Mouse (Mus musculus) kidney, adult 18-20 months (tissue): ENCODE results near the gene P2rx5.

Experiments
- DNase-seq: peaks from one replicate; pipeline ENCODE4 v3.0.0; 2021

P2rx5 gene

DNA sequence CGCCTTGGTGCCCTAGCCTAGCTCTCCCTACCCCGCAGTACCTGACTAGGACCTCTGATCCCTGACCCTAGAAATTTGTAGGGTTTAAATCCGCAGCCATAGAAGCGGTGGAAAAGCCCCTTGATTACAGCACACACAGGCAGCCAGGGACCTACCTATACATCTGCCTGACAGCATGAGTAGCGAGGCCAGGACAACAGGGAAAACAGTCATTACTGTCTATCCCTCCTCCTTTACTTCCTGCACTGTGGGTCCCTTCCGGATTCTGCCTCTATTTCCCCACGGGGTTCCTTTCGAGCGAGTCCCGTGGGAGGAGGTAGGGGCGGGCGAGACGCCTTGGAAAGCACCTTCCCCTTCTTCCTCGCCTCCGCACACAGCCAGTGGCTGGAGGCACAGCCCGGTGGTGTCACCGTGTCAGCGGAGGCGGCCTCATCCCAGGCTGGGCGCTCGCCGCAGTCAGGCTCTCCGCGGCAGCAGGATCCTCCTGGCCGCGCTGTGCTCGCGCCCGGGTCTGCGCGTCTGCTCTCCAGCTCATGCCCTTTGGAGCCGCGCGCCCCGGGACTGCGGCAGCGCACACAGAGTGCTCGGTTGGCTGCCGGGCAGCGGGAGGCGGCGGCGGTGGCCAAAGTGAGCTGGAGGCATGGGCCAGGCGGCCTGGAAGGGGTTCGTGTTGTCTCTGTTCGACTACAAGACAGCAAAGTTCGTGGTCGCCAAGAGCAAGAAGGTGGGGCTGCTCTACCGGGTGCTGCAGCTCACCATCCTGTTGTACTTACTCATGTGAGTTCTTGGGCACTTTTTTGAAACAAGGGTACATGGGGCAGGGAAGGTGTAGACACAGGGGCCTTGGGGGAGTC is at the start of gene P2rx5:
TSS of gene P2rx5 (plus strand) at position 465 of the 854 bp plus-strand sequence.
- peak; percentile 74 for DNase-seq

DNA sequence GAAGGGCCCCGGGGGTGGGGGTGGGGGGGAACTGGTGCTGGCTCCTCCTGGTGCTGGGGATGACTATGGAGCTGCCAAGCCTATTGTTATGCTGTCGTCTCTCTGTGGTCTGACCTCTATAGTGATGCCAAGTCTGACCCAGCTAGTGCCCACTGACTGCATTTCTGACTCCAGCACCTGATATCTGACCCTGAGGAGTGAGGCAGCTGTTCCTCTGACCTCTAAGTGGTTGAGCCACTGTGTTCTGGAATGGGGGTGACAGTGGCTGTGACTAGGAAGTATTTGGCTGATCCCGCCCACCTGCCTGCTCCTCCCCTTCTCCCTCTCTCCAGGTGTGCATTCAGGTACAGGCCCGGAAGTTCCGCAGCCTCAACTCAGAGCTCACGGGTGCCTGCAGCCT is 48.8 kb upstream of the P2rx5 start:
- no peak for DNase-seq

DNA sequence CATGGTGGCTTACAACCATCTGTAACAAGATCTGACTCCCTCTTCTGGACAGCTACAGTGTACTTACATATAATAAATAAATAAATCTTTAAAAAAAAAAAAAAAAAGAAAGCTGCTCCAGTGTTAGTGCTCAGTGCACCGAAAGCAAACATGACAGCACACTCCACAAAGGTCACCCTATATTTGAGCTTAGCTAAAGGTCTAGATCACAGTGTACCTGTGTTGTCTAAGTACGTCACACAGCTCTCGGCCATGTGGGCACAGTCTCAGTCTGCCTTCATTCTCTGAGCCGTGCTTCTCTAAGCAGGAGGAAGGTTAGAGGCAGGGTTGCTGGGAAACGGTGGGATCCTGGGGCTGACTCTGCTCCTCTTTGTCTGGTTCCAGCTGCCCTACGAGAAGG is 33.7 kb upstream of the P2rx5 start:
- DNase-seq, result no peak

DNA sequence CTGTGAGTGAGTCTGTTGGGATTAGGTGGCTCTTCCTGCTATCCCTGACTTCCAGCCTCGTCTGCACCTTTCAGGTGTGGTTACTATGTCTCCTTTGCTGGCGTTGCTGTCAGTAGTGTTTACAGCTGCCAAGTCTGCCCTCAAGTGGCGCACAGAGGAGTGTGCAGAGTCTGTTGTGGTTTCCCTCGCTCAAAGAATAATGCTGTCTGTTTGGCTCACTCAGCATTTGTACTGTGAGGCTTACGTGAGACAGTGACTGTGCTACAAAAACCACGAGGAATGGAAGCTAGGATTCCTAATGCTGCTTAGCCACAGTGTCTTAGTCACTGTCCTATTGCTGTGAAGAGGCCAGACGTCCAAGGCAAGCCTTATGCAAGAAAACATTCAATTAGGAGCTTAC is 29.2 kb upstream of the P2rx5 start:
- DNase-seq, result peak; percentile 48

DNA sequence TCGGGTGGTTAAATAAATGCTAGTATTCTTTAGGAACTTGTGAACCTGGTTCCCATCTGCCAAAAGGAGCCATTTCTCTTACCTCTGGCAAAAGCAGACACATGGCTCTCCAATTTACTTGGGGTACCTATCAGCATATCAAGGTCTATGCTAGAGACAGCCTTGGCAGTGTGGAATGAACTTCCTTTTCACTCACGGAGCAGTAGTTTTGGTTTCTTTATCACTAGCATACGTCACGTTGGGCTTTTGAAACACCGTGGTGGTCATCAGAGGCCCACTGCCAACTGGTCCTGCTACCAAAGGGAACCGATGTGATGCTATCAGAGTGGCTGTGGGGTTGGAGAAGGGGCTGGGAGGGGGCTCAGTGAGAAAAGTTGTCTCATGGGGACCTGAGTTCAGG is 27.2 kb upstream of the P2rx5 start:
- no peak for DNase-seq

DNA sequence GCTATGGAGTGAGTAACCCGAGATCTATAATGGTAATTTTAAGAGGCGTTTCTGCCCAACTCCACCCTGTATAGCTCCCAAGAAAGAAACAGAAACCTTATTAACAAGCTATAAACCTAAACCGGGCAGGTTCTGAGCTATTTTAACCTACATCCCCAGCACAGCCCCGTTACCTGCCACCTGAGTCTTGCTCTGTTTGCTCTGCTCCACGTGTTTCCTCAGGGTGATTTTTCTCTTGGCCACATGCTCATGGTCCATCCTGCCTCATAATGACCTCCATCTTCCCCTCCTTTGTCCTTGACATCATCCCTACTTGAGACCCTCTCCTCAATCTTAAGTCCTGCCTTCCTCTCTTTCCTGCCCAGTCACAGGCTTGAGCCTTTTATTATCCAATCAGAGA is 26.0 kb upstream of the P2rx5 start:
- no peak for DNase-seq

DNA sequence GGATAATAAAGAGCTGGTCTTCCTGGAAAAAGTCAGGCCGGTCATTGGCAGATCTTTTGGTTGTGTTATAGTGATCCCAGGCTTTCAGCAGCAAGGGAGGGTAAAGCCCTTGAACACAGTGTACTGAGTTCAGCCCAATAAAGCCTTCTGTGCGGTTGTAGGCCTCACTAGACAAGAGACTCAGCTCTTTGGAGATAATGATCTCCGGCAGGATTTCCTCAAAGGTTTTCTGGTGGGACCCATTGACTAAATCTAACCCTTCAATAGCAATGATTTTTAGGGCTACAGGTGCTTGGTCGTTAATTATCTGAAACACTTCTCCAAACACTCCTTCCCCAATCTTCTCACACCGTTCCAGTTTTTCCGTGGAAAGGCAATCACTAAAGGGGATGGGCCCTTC is 23.6 kb upstream of the P2rx5 start:
- DNase-seq, result no peak

DNA sequence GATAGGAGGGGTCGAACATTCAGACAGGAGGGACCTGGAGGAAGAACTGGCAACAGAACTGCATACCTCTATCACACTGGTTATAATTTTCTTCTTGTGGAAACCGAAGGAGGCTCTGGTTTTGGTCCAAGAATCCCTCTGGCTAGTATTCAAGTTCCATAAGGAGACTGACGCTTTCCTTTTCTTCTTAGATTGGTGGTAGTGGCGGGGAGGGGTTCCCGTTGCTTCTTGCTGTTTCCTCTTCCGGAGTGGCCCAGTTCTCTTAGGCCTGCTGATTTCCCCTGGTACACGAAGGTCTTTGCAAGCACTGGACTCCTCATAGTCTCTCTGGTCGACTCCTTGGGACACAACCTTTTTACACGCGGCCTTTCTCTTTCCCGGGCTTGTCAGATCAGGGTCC is 23.1 kb upstream of the P2rx5 start:
- no peak for DNase-seq

DNA sequence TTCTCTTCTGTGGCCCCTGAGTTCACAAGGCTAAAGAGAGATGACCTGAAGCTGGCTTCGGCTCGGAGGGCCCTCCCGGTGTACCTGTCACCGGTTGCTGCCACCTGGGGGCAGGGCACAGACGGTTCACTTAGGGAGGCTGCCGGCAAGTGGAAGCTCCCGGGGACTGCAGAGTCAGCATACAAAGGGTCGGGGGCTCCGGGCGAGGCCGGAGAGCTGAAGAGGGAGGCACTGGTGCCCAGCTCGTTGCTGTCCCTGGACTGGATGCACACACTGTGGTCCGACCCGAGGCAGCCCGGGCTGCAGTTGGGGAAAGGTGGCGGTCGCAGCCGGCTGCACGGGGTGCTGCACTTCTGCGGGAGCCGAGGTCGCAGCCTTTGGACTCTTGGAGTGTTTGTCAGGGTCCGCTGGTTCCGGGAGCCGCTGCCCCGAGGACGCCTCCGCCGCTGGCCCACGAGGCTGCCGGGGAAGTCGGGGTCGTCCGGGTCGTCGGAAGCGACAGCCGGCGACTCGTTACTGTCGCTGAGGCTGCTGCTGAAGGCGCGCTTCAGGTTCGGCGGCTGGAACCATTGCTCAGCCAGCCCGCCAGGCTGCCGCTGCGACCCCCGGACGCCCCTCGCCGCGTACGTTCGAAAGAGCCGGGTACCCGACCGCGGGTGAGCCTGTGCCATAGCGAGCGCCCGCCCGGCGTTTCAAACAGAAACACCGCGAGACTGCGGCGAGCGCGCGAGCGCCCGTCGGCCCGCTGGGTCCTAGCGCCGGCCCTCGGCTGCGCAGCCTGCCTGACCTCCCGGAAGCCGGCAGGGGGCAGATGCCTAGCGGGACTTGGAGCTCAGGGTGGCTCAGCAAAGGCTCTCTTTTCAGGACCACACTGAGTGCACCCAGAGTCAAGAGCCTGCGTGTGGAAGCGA is 22.4 kb upstream of the P2rx5 start, which contains the start of gene Haspin:
TSS of gene Haspin (minus strand) at position 704 of the 911 bp plus-strand sequence.
- peak; percentile 93 for DNase-seq

DNA sequence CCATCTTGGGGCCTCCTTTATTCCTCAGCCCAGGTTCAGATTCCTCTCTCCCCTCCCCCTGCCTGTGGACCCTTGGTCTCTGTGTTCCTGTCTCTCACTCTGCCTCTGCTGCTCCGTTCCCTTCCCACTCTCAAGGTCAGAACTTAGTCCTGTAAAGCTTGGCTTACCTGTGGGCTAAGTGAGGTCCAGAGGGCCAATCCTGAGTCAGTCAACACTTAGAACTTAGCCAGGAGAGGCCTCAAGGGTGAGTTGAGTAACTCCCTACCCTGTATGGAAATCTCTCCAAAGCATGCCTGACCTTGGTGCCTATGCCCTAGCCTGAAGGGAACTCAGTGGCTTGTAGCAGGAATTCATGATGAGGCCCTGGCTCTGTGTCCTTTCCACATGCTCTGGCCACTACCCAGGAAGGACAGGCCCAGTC is 15.9 kb upstream of the P2rx5 start:
- peak; percentile 52 for DNase-seq

DNA sequence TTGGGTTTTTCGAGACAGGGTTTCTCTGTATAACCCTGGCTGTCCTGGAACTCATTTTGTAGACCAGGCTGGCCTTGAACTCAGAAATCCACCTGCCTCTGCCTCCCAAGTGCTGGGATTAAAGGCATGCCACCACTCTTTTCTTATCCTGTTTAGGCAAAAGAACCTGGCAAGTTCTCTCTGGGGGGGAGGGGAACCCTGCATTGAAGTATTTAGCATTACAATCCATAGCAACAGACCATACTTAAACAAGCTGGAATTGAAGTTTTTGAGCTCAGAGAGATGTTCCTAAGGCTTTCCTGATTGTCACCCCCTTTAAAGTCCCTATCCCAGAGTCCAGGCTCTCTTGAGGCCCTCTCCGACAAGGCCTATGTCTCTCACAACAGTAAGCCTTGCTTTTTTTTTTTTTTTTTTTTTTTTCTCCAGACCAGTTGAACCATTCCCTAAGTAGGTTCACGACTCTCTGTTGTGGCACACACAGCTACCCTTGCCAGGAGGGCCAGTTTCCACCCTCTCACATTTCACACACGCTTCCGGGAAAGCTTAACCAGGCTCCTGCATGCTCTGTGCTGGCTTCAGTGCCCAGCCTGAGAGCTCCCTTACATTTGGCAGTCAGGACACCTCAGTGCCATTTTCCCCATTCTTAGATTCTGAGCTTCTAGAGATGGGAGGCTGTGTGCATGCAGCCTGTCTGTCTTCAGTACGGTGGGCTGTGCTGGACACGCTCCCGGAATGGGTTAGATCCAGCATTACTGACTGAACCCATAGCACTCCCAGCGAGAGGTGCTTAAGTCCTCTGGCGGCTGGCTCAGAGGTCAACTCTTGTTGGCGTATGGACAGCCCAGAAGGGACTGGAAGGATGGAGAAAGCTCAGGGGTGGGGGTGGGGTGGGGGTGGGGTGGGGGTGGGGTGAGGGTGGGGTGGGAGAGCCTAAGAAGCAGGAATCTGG is 13.9 kb upstream of the P2rx5 start:
- DNase-seq, result peak; percentile 49

DNA sequence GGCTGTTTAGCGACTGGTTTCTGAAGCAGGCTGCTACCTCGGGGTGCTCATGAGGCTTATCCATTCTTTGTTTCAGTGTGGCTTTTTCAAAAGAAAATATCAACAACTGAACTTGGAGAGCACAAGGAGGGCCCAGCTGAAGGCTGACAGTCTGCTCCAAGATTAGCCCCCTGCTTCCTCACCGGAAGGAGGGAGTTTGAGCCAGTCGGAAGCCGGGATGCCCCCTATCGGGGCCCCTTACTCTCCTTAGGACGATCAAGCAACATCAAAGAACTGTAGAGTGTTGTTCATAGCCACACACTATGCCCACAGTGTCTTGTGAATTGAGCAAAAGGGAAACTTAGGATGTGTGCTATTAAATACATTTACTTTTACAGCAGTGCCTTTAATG is 13.3 kb upstream of the P2rx5 start:
- DNase-seq, result no peak

DNA sequence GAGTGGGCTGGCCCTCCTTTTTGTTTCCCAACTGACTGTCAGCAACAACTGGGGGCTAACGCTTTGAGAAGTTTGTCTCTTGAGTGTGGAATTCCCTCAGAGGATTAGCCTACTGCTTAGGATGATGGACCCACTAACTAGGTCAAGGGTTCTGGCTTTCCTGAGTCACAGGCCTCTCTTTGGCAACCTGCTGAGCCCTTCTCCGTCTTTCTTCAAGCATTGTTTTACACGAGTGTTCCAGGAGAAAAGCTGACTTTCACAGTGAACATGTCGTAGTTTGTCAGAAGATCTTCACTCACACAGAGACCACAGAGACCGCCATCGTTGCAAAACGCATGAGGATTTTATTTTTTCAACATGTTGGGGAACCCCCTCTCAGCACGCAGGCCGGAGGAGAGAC is 12.0 kb upstream of the P2rx5 start:
- DNase-seq, result no peak

DNA sequence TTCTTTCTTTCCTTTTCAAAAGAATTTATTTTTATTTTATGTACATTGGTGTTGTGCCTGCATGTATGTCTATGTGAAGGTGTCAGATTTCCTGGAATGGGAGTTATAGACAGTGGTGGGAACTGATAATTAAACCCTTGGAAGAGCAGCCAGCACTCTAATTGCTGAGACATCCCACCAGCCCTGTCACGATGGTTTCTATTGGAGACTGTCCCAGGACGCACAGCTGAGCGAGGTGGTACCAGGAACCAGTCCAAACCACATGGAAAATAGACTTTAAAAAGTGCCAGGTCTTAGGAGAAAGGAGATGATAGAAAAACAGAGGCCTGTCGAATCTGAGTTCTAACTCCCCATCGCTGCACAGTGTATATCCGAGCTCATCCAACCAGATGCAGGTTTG is 5.2 kb upstream of the P2rx5 start:
- DNase-seq, result no peak

DNA sequence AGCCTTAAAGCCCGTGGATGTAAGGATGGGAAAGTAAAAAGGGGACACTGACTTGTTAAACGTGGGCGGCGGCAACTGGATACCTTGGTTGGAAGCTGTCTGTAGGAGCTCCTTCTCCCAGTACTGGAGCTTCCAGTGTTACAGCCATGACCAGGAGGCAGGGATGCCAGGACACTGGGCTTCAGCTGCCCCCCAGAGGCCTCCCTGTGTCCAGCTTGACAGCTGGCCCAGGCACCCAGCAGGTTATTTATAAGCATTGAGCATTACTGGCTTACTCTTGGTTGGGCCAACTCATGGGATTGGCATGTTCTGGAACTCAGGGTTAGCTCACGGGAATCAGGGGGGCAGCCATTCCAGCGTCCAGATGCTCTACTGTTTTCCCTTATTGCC is 585 bp downstream of the P2rx5 start:
- DNase-seq, result peak; percentile 62

DNA sequence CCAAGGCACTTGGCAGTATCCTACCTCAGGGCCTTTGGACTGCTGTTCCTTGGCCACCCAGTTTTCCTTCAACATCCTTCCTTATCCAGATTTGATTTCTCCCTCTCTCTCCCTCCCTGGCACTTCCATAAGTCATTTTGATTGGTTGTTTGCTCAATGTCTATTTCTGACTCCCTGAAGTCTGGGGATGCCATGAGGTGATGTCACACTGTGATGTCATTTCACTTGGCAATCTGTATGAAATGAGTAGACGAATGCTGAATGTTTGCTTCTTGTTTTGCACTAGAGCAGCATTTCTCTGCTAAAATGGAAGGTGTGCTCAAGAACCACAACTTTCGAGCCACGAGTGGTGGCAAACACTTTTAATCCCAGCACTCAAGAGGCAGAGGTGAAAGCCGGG is 1.4 kb downstream of the P2rx5 start:
- DNase-seq, result no peak

DNA sequence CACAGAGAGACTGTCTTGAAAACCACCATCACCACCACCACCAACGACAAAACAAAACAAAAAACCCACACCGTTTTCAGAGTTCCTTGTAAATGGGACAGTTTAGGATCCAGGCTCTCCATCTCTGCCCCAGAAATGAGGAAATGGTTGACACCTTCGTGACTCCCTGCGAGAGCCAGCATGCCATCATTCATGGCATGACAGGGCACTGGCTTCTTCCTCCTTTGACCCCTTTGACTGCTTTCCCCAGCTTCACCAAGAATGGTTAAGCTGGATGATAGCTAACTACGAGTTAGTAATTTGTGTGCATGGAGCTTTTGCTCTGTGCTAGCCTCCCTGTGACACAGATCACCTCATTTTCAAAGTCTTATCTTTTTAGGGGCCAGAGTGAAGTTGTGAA is 2.1 kb downstream of the P2rx5 start:
- no peak for DNase-seq

DNA sequence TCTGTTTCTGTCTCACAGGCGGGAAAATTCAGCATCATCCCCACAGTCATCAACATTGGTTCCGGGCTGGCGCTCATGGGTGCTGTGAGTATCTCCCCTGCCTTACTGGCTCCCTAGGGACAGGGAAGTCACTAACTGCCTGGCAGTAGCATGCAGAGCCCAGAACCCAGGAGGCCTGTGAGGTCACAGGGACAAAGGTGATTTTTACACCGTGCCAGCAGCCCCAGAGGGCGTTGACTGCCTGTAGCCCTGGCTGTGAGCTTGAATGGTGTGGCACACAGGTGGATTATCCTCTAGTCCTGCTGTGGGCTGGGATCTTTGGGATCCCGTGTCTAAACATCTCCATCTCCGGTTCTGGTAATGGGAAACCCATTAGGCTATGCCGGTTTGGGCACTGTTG is 7.8 kb downstream of the P2rx5 start:
- peak; percentile 61 for DNase-seq

DNA sequence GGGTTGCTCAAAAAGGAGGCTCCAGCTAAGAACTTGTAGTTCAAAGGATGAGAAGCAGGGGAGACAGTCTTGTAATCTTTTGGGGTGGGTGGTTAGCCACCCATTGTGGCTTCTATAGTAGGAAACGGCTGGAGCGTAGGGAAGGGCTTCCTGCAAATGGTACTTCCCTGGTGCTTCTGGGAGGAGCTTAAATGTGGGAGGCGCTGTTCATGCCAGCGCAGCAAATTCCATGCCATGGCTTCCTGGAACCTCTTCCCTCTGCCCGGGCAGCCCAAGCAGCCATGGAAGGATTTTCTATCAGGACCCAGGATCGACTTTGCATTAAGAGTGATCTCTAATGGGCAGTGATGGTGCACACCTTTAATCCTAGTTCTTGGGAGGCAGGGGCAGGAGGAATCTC is 8.4 kb downstream of the P2rx5 start:
- peak; percentile 57 for DNase-seq

DNA sequence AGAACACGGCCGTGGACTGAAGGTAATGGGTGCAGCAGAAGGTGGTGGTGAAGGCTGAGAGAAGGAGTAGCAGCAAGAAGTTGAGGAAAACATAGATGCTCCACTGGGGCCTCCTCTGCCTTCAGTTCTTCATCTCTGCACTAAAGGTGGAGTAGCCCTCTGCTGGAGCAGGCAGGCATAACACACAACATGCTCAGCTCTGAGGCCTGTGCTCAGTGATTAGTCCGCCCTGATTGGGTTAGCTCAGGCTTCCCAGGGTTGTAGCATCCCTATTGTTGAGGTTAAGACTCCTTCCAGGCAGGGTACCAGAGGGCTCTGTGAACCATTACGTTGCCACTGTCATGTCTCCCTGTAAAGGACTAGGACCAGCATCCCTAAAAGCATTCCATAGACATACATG is 9.0 kb downstream of the P2rx5 start:
- DNase-seq, result peak; percentile 78

DNA sequence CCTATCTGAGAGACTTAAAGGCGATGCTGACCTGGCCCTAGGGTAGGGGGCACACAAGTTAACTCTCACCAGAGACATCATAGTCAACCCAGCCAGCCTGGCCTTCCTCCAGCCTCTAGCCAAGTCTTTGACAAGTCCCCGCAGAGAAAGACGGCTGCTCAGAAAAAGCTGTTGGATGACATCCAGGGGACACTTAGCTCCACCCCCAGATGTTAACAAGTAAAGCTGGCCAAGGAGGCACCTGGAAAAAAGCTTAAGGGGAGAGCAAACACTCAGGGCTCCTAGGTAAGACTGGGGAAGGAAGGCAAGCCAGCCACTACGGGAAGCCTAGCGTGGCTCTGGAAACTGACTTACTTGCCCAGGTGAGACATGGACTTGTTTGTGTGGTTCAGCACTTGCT is 12.0 kb downstream of the P2rx5 start:
- DNase-seq, result peak; percentile 88

DNA sequence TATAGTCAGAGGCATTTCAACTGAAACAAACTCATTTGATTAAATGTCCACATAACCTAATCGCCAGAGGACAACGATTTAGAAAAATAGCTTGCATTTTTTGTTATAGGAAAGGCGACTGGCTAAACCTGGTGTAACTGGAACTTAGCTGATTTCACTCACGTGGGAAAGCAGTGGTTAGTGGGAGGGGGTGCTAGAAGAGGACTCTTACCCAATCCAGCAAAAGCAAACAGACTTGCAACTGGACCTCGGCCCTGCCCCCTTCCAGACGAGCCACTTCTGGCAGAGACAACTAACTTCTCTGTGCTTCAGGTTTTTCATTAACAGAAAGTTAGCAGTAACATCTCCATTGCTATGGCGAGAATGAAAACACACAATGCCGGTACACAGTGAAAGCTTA is 15.4 kb downstream of the P2rx5 start:
- DNase-seq, result peak; percentile 80

DNA sequence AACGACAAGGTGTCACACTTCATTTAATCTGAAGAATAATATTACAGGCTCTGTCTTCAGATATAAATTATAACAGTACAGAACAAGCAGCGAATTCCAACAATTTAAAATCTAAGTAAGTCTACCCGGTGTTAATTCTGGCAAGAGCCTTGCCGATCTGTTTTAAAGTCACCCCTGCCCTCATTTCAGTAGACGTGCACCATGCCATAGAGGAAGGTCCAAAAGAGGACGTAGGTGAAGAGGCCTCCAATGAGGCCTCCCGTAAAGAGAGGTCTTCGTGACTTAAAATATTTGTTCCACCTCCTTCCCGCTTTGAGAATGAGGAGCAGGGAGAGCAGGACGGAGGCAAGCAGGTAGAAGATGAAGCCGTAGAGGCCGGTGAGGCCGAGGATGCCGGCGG is 16.0 kb downstream of the P2rx5 start:
- DNase-seq, result no peak
